Mouse (Mus musculus) kidney, adult 11 months (tissue): Measurements from ENCODE around the gene L2hgdh.

Source experiments
- DNase-seq: peaks from one replicate; pipeline ENCODE4 v3.0.0; 2022

L2hgdh gene

DNA sequence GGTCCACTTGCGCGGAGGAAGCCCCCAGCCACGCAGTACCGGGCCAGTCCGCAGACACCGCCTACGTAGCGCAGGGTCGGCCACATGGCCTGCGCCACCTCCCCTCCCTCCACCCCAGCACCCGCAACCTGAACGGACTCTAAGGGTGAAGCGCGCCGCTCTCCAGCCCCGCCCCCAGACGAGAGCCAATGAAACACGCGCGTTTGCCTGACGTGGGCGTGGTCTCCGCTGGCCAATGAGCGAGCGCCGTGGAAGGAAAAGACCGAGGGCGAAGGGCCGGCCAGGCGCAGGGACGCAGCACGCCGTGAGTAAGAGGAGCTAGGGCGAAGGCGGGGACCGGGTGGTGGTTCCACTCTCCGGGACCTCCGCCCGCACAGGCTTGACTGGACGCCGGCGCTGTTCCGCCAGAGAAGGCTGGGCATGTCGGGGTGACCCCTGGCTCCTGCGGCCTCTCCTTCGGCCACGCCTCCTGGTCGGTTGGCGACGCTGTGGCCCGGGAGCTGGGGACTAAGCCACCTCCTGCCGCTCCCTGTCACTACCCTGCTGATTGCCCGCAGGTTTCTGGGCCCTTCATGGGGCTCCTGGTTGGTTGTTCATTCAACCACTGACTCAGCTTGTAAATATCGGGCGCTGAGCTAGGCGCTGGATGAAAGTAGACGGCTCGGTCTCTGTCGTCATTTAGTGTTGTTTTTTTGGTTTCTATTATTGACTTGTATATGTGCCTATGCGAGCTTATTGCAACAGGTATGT, at the start of gene L2hgdh, which contains the start of gene Atp5s:
TSS of gene L2hgdh (minus strand) at position 163 of the 750 bp plus-strand sequence.
TSS of gene Atp5s (plus strand) at position 240 of the 750 bp plus-strand sequence.
- DNase-seq: peak; percentile 98

DNA sequence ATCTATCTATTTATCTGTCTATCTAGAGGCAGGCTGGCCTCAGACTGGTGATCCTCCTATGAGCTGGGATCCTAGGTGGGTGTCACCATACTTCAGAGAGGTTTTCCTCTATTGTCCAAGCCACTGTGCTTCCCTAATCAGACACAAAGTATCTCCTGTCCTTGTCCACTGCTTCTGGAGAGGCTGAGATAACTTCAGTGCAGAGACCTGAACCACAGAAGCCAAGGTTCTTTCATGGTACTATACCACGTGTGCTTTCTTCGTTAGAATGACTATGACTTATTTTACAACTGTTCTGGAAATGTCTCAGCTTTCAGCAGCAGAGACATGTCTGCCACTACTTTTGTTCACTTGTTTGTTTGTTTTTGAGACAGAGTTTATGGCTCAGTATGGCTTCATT, 44.2 kb upstream of the L2hgdh start:
- no peak for DNase-seq

DNA sequence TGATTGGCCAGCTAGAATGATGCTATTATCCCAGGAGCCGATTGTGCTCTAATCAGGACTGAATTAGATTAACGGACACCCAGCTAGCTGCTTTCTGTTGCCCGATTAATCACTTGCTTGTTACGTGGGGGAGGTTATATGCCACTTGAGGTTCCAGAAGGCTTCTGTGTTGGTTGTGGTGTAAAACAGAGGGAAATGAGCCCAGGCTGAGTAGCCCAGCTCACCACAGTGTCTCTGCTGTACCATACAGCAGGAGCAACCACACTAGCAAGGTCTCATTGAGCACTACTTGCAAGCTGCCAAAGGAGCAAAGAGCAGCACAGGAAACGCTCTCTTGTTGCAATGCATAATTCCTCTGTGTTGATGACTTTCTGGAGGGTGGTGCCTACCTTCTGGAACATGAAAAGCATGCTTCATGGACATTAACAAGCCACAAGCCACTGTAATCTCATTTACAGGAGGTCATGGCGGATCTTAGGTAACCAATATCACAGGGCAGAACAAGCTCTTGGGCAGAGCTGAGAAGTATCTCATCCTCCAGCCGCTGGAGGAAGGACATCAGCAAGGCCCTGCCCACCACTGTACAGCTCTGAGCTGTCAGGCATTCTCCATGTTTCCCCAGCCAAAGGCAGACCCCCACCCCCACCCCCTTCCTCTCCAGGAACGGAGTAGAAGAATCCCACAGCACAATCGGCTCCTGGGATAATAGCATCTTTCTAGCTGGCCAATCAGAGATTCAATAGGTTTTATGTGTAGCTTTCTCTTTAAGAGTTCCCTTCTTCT, 43.0 kb upstream of the L2hgdh start:
- DNase-seq: no peak

DNA sequence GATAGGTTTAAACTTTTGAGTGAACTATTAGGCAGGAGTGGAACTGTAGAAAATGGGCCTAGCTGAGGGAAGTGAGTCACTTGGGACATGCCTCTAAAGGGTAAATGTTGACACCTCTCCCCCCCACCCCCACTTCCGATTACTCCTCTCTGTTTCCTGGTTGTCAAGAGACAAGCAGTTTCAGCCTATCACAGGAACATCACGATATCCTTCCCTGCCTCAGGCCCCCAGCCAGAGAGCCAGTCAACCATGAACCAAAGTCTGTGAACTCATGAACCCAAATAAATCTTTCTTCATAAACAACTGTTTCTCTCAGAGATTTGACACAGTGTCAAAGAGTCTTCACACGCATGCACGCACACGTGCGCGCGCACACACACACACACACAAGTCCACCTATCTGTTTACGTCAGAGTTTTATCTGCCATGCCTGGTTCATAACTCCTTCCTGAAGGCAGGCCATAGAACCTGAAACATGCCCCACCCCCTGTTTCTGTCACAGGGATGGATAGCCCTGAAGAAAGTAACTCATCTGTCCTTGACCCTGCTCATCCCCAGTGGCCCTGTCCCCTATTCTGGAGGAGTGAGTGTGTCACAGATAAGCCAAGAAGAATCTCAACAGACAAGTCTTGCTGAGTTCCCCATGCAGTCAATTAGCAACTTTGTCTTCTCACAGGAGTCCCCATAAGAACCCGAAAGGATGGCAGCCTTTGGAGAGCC, 41.7 kb upstream of the L2hgdh start:
- peak; percentile 80 for DNase-seq

DNA sequence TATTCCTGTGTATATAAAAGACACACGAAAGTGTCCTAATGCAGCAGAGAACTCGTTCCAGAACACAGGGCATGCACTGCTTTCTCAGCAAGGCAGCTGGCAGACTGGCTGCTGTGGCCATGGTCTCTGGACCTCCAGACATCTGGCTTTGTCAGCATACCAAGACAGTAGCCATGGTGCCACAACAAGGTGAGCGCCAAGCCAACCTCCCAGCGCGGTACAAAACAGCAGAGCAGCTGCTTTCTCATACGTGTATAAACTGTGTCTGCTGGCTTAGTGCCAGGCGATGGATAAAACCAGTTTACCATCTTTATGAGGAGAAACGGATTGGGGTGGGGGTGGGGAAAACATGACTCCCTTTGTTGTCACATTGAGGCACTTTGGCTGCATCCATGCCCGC, 40.9 kb upstream of the L2hgdh start:
- DNase-seq: peak; percentile 51

DNA sequence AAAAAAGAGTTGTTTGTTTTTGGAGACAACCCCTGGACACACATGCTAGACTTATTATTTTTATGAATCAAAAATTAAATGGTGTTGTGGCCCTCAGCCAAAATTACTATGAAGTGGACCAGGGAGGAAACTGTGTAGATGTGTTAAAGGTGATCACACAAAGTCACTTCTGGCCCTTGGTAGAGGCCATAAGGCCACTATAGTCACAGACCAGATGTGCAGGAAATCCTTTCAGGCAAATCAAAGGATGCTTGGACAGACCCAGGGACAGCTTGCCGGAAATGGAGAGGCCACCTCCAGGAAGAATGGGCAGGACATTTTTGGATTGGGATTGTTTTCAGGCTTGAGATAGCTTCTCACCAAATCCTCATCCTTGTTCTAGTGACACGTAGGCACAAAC, 36.9 kb upstream of the L2hgdh start:
- peak; percentile 39 for DNase-seq

DNA sequence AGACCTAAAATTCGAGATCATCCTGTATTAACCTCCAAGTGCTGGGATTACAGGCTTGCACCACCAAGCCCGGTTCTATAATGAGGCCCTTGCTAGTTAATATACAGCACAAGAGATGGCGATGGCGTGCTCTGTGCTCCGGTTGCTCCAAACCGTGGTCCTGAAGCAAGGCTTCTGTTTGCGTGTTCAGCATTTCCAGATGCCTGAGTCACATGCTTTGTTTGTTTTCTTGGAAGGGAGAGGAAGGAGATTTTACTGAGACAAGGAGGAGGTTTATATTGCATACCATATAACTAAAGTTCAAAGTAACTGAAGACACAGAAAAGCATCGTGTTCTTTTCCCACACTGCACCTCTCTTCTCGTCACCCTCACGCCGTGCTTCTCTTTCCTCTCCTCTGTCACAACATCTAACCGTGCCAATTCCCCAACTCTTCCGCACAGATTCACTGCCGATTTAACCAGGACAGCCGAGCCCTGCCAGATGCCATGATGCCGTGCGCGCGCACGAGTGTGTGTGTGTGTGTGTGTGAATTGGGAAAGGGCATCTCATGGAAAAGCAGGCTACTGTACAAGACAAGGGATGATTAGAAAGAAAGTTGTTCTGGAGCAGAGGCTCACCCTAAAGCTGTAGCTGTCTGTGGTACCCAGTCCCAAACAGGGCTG, 36.2 kb upstream of the L2hgdh start:
- no peak for DNase-seq

DNA sequence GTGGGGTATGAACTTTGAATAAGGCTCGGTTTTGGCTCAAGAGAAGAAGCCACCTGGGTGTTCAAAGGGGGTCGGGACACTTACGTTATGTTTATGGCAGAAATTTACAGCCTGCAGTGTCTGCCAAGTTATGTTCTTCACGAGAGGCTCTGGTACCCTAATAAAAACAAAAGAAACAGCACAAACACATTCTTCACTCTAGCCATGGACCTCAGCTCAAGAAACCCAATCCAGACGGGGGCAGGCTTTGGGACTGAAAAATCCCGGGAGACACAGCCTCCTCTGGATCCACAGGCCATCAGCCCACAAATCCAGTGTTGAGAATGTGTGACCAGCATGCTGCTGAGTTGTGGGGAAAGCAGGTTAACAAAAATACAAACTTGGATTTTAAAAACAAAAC, 35.3 kb upstream of the L2hgdh start:
- DNase-seq: no peak

DNA sequence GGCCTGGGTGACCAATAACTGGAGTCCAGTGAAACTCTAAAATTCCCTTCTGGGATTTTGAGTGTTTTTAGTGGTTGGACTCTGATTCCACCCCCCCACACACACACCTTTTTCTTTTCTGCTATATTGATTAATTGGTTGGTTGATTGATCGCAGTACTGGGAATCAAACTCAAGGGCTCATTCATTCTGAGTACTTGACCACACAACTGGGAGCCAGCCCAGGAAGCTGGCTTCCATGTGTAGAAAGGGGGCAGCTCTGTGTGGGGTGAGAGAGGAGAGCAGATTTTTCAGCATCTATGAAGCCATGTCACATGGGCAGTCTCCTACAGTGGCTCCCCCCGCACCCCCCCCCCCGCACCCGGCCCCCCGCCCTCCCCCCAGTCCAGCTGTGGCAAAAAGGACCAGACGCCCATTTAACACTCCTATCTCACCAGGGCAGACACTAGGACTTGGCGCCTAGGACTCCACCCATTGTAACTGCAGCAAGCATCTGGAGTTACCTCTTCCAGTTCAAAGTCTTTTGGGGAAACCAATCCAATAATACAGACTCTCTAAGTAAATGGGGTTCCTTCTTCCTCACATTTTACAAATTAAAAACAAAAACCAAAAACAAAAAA, 34.7 kb upstream of the L2hgdh start:
- no peak for DNase-seq

DNA sequence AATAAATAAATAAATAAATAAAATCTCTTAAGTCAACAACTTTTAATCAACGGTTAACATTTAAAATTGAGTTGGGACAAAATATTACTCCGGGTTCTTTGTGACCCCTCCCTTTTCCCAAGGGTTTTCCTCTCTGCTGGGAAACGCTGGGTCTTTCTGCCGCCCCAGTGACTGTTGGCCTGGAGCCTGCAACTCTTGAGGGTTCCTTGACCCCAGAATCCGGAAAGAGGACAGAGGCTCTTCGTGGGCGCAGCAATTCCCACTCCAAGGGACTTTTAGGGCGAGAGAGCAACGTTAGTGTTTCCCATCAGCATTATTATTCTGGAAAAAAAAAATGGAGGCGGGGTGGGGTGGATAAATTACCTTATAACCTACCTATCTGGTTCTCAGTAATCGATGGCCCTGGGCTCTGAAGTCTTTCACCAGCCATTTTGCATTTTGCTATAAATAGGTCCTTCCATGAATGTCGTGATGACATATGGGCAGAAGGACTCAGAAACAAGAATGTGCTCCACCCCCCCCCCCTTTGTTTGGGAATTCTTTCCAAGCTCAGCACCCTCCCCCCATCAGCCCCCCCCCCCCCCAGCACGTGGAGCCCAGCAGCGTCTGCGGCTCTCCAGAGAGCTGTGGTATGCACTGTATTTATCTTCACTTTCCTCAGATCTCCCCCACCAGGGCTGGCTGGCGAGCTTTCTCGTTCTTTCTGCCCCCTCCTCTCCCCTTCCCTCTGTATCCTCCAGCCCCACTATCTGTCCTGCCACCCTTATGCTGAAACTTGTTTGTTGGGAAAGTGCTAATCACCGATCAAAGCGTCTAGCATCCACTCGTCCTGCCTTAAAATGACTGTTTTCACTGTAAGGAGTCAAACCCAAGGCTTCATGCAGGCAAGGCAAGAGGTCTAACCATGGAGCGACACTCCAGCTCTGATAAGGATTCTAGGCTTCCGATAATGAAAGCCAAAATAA, 33.8 kb upstream of the L2hgdh start:
- DNase-seq: peak; percentile 58

DNA sequence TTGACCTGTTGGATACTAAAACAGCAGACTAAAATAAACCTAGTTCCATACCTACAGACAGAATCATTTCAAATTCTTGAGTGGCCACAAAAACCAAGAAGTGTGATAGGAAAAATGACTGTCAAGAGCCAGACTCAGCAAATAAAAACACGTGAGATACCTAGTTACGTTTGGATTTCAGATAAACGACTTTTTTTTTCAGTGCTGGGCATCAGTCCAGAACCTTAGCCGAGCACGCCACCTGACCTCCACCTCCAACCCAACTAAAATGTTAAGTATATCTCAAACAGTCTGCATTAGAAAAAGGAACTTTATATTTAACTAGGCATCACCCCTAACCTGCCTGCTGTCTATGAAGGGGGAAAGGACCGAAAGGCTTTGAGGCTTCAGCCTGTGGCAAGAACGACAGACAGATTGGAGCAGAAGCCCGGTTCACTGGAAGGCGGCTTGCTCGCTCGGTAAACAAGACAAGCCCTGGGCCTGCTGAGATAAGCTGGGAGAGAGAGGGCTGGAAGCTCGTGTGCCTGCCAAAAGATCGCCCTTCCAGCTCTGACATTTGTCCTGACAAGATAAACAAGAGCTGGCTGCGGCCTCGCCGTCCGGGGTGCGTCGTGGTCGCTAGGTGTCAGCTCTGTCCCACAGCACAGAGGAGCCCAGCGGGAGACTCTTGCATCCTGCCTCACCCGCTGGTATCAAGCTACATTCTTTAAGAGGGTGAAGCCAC, 32.9 kb upstream of the L2hgdh start:
- DNase-seq: peak; percentile 82

DNA sequence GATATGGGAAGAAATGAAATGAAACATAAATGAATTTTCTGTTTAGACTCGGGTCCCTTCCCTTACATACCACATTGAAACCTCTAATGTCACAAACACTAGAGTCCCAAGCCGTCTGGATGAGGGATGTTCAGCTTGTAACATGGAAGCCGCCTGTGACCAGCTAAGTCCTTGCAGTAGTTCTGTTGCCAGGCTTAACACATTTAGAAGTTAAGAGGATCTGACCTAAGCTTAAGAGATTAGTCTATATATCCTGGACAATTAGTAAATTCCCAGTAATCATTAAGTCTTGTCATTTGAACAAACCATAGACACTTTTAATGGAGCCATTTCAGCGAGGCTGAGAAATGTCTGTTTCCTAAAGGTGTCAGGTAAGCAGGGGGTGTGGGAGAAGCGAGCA, 31.3 kb upstream of the L2hgdh start:
- no peak for DNase-seq

DNA sequence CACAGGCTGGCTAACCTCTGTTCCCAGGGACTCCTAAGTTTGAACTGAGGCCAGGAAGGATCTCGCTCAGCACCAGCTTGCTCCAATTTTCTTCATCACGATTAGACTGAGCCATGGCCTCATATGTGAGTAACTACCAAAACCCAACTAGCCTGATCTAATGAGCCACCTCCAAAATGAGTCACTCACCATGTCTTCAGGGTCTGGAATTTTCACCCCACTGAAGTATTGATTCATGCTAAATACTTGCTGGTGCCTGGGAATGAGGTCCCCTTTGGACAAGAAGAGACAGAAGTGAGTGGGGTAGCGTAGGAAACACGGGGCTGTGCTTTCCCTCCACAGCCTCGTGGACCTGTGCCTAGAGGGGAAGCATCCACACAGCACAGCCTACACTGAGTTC, 29.3 kb upstream of the L2hgdh start:
- no peak for DNase-seq

DNA sequence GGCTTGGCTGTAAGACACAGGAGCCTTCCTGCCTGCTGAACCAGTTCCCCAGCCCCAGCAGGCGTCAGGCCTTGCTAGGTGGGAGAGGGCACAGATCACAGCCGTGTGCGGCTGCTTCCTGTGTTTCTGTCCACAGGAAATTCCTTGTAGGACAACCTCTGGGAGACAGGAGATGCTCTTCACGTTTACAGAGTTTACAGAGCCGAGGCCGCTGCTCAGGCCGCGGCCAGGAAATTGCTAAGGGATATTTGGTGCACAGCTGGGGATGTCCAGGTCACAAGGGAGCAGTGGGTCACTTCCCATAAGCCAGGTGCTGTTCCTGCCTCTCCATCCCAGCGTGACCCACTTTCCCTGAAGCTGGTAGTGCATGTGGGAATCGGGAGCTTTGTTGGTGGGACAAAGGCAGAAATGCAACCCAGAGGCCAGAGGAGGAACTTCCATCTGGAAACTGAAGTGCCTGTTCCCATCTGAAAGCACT, 27.2 kb upstream of the L2hgdh start:
- DNase-seq: peak; percentile 55

DNA sequence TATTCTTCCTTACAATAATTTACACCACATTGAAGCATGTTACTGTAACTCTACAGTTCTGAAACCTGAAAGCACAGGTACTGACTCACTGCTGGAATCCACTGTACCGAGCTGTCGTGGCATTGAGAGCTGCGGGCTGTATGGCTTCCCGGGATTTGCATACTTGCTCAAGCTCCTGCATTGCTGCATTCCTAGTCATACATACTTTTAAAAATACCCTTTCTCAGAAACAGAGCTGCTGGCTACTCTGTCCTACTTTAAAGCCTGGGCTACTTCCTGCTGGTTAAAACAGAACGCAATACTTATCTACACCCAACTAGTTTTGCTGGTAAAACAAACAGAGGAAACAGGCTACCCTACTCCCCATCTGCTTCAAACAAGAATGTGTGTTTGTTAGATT, 19.5 kb upstream of the L2hgdh start:
- no peak for DNase-seq

DNA sequence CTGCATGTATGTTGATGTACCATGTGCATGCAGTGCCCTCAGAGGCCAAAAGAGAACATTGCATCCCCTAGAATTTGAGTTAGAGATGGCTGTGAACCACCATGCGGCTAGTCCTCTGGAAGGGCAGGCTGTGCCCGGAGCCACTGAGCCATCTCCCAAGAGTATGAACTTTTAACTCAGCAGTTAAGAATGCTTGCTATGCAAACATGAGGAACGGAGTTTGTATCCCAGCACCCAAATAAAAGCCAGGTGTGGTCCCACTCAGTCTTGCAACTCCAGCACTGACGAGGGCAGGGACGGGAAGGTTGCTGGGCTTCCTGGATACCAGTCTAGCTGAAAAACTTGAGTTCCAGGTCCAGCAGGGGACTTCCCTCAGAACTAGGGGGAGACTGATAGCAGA, 17.3 kb upstream of the L2hgdh start:
- DNase-seq: peak; percentile 34

DNA sequence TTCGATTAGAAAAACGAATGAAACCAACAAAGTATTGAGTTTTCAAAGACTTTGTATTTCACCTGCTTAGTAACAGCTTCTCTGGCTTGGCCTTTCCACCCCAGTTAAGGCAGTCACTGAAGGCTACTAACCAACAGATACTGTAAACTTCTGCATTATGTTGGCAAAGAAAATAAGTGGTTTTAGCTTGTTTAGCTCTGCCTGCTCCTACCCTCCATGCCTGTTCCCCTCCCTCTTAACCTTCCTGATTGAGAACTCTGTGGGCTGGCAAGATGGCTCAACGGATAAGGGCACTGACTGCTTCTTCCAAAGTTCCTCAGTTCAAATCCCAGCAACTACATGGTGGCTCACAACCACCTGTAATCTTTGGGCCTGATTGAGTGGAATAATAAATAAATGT, 9.2 kb upstream of the L2hgdh start:
- DNase-seq: no peak

DNA sequence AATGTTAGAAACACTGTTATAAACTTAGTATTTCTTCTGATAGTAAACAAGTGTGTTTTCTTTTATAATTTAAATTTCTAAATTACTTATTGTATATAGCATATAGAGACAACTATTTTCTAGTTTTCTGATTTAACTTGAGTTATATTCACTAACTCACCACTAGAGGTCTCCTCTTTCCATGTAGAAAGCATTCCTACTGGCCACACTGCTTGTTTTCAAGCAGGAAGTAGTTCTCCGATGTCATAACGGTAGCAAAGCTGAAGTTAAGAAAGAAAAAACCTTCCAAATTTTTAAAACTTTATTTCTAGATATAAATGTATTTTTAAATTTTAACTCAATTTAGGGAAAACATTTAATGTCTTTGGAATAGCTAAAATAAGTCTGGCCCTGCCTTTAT, 8.8 kb upstream of the L2hgdh start:
- no peak for DNase-seq

DNA sequence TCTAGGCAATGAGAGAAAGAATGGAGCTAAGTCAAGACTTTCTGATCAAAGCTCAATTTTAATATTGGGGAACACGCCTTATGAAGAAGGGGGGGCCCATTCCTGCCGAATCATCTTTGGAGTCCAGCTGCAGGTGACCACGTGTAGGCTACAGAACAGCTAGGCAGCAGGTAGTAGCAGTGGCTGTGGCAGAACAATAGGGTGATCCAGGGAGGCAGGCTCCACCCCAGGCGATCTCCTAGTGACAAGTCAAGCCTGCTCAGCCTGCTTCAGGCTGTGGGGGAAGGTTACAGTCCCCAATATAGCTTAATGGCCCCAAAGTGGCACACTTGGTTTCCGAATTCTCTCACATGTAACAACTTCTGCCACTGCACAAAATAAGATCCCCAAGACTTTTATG, 7.5 kb upstream of the L2hgdh start:
- DNase-seq: no peak

DNA sequence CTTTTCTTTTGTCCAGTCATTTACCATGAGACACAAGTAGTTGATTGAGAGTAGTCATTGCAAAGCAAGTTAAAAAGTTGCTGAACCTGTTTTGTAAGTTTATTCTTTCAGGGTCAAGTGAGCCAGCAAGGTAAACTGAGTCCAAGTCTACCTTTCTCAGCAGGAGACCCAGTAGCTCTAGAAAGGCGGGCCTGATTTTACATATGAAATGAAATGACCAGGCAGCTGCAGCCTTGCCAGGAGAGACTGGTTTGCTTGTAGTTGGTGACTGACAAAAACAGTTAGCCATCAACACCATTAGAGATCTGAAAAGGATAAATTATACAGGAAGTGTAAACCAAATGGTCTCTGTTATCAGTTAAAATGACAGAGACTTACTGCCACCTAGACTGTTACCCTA, 5.6 kb upstream of the L2hgdh start:
- DNase-seq: no peak

DNA sequence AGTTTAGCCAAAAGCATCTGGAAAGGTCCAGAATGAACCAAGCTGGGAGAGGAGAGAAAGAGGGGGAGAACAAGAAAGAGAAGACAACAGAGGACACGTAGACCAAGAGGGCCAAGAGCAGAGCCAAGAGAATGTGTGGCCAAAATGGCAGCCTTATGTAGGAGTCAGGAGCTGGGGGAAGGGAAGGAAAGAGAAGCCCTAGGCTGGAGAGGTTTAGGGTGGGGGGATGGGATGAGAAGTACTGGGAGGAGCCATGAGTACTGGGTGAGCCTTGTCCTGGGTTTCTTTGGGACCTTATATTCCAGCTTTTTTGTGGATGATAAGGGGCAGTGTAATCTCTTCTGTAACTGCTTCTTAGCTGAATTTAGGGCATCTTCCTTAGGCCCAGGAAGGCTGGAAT, 4.6 kb upstream of the L2hgdh start:
- no peak for DNase-seq
